Mouse (Mus musculus) heart, postnatal 0 days (tissue): ENCODE measurements around the gene Dlg2. TPM values are rescaled to one million over a fixed set of nuclear protein-coding genes. Genes with fewer than 3 reads are reported as not detected.

Experiments
- ATAC-seq: fragments of 200-750 bp; cut with Nextera tagmentation; 2 replicates; pipeline ENCODE4 v1.8.0; 2017; ENCODE audit warnings: low read depth, moderate number of reproducible peaks, moderate library complexity; ENCODE audit not compliant: insufficient read depth
- DNase-seq: peaks from one replicate; pipeline ENCODE4 v3.0.0-alpha.2; 2016; ENCODE audit warnings: low spot score
- H3K27ac ChIP-seq: fragments of 300-500 bp; sonication (generic); 2 replicates; pipeline ENCODE4 v1.5.1; 2014; ENCODE audit warnings: low read depth, mild to moderate bottlenecking
- H3K27me3 ChIP-seq: fragments of 300-500 bp; sonication (generic); 2 replicates; pipeline ENCODE4 v1.6.1; 2014; ENCODE audit warnings: low read length, mixed read lengths; ENCODE audit not compliant: control insufficient read depth, insufficient read depth
- H3K36me3 ChIP-seq: fragments of 300-500 bp; sonication (generic); replicated peaks from 2 replicates; pipeline ENCODE4 v1.6.1; 2014; ENCODE audit warnings: low read length, mixed read lengths; ENCODE audit not compliant: control insufficient read depth, insufficient read depth
- H3K4me1 ChIP-seq: fragments of 300-500 bp; sonication (generic); 2 replicates; pipeline ENCODE4 v1.6.1; 2014; ENCODE audit warnings: antibody characterized with exemption; ENCODE audit not compliant: control insufficient read depth, insufficient read depth
- H3K4me2 ChIP-seq: fragments of 300-500 bp; sonication (generic); 2 replicates; pipeline ENCODE4 v1.6.1; 2014; ENCODE audit warnings: low read depth, mild to moderate bottlenecking, low read length, moderate library complexity
- H3K4me3 ChIP-seq: fragments of 300-500 bp; sonication (generic); 2 replicates; pipeline ENCODE4 v1.5.1; 2014; ENCODE audit warnings: low read depth, low read length
- H3K9ac ChIP-seq: fragments of 300-500 bp; sonication (generic); replicated peaks from 2 replicates; pipeline ENCODE4 v1.6.1; 2014; ENCODE audit warnings: low read depth, low read length, mixed read lengths
- H3K9me3 ChIP-seq: fragments of 300-500 bp; sonication (generic); replicated peaks from 2 replicates; pipeline ENCODE4 v1.6.1; 2016; ENCODE audit warnings: low read length; ENCODE audit not compliant: control insufficient read depth
- CTCF ChIP-seq: IDR thresholded peaks from 2 replicates; pipeline ENCODE4 v1.5.1; 2016; ENCODE audit warnings: antibody characterized with exemption, control low read depth, low read depth
- EP300 ChIP-seq: IDR thresholded peaks from 2 replicates; pipeline ENCODE4 v1.6.1; 2016; ENCODE audit warnings: antibody characterized with exemption, low read depth
- WGBS: fragments of 180-500 bp; shearing (Covaris S2); extraction: QIAGEN DNeasy Blood & Tissue Kit; methylation state at CpG from one replicate; pipeline ENCODE4 v1.1.7; 2014; 5-methylcytosine and 5-hydroxymethylcytosine counted together
- polyA plus RNA-seq: library from polyadenylated mRNA; unstranded; fragments of >200 nt; fragmentation: Nextera tagmentation; extraction: Ambion mirVana; gene quantifications from 2 replicates; pipeline ENCODE4 v1.2.1, GENCODE M21; 2015
- total RNA-seq: library from RNA; depleted of rRNA; stranded (reverse); fragments of >200 nt; gene quantifications from 2 replicates; pipeline ENCODE4 v1.2.3, GENCODE M21; 2014; ENCODE audit warnings: low replicate concordance

The Dlg2 gene
- total and polyA plus RNA-seq, 2 experiments from 2014 or later = 1.3 to 2.3 TPM

GRCm38 (mm10) chr7:92115237-92115871, 1638.9 kb downstream of the Dlg2 start:
- 31% methylated on average over 5 of the region's 5 CpGs for WGBS
- no peaks in the 10 kb centered on the region for H3K9me3 ChIP-seq
- H3K4me1 ChIP-seq = peaks cover 14% of the 10 kb centered on the region
- H3K9ac ChIP-seq = no peak overlapping the region
- no peak for DNase-seq
- no peaks in the 10 kb centered on the region for H3K27me3 ChIP-seq
- ATAC-seq = no peak
- H3K4me3 ChIP-seq = no peak overlapping the region
- no peak overlapping the region for H3K27ac ChIP-seq
- no peak overlapping the region for H3K4me2 ChIP-seq
- TF ChIP-seq CTCF = no peak
- no peak for TF ChIP-seq EP300
- H3K36me3 ChIP-seq = no peaks in the 10 kb centered on the region

- TF ChIP-seq EP300 (no peak), CTCF (no peak)
- ATAC-seq = no peak
Measured at GRCm38 (mm10) chr7:92123276-92123675, 1646.8 kb downstream of the Dlg2 start.

GRCm38 (mm10) chr7:92125886-92126285, 1649.4 kb downstream of the Dlg2 start:
- no peaks in the 10 kb centered on the region for H3K9me3 ChIP-seq
- H3K9ac ChIP-seq = no peak overlapping the region
- H3K36me3 ChIP-seq = no peaks in the 10 kb centered on the region
- H3K4me3 ChIP-seq = no peak overlapping the region
- DNase-seq (no peak), ATAC-seq (no peak)
- no peak overlapping the region for H3K27ac ChIP-seq
- TF ChIP-seq CTCF (no peak), EP300 (no peak)
- no peak overlapping the region for H3K4me2 ChIP-seq
- peaks cover 9% of the 10 kb centered on the region for H3K4me1 ChIP-seq
- H3K27me3 ChIP-seq = no peaks in the 10 kb centered on the region
- WGBS = 22% methylated on average over 3 of the region's 3 CpGs

More at GRCm38 (mm10) chr7:92123276-92123675, 1646.8 kb downstream of the Dlg2 start:
- H3K4me1 ChIP-seq = peaks cover 9% of the 10 kb centered on the region
- WGBS = 49% methylated on average over 2 of the region's 2 CpGs
- H3K27ac ChIP-seq = no peak overlapping the region
- no peak overlapping the region for H3K9ac ChIP-seq
- H3K4me3 ChIP-seq = no peak overlapping the region
- no peaks in the 10 kb centered on the region for H3K36me3 ChIP-seq
- no peaks in the 10 kb centered on the region for H3K9me3 ChIP-seq
- no peak overlapping the region for H3K4me2 ChIP-seq
- no peak for DNase-seq
- no peaks in the 10 kb centered on the region for H3K27me3 ChIP-seq

GRCm38 (mm10) chr7:92134301-92134700, 1657.8 kb downstream of the Dlg2 start:
- Histone ChIP-seq H3K9me3 (no peaks in the 10 kb centered on the region), H3K9ac (no peak overlapping the region), H3K36me3 (no peaks in the 10 kb centered on the region), H3K4me3 (no peak overlapping the region), H3K27me3 (no peaks in the 10 kb centered on the region), H3K27ac (no peak overlapping the region), H3K4me1 (no peaks in the 10 kb centered on the region), H3K4me2 (no peak overlapping the region)
- DNase-seq (no peak), ATAC-seq (no peak)
- TF ChIP-seq EP300 (no peak), CTCF (no peak)
- WGBS = 44% methylated on average over 3 of the region's 3 CpGs

GRCm38 (mm10) chr7:92135624-92136023, 1659.2 kb downstream of the Dlg2 start:
- no peaks in the 10 kb centered on the region for H3K36me3 ChIP-seq
- no peak for ATAC-seq
- no peaks in the 10 kb centered on the region for H3K9me3 ChIP-seq
- H3K27me3 ChIP-seq = no peaks in the 10 kb centered on the region
- H3K9ac ChIP-seq = no peak overlapping the region
- H3K4me3 ChIP-seq = no peak overlapping the region
- DNase-seq = no peak
- 33% methylated on average over 2 of the region's 2 CpGs for WGBS
- H3K4me1 ChIP-seq = no peaks in the 10 kb centered on the region
- H3K27ac ChIP-seq = no peak overlapping the region
- TF ChIP-seq CTCF = no peak
- no peak for TF ChIP-seq EP300
- no peak overlapping the region for H3K4me2 ChIP-seq
